Mouse (Mus musculus) gastrocnemius, postnatal 4 days (tissue): Measurements from ENCODE around the gene Cfdp1. TPM values are rescaled to one million over a fixed set of nuclear protein-coding genes. Genes with fewer than 3 reads are reported as not detected.

ENCODE experiments used
- DNase-seq, 2 experiments: peaks; one replicate each; pipeline ENCODE4 v3.0.0; 2021 to 2022; ENCODE audit warnings: low spot score in 2 of 2, mixed read lengths in 2 of 2
- total RNA-seq, 2 experiments: library from RNA; stranded (reverse); gene quantifications; 2 replicates each; pipeline ENCODE4 v1.2.3; 2021

The Cfdp1 gene
- total RNA-seq, 2 experiments from 2014 or later = 59.8 to 67.7 TPM

DNA sequence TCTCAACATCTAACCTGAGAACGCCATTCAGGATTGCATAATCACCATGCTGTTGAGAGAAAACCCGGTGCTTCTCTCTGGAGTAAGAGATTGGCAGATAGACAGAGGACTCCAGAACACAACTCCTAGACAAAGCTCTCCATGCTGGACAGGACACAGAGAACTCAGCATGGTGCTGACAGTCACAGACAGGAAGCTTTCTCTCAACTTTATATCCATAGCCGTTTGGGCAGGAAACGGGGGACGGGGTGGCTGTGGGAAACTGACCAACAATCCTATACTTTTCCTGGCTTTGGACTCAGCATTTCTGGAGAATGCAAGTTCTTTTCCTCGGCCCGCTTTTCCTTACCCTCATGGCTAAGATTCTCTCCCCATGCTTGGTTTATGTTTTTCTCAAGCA lies 51.8 kb downstream of the Cfdp1 start:
- no peak for DNase-seq

DNA sequence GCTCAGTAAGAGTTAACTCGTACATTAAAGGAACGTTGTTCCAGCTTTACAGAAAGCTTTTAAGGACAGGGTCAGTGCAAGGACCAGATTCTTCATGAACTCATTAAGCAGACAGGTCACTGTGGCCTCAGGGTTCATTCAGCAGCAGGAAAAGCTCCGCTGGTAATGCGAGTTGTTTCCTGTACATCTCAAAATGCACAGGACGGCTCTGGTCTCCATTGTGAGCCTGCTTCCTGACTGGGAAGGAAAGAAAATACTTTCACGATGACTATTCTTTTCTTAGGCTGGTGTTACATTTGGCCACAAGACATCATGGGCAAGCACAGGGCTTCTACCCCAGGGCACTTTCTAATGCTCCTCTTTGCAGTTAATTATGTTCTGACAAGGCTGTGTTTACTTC lies 52.6 kb downstream of the Cfdp1 start:
- no peak for DNase-seq

DNA sequence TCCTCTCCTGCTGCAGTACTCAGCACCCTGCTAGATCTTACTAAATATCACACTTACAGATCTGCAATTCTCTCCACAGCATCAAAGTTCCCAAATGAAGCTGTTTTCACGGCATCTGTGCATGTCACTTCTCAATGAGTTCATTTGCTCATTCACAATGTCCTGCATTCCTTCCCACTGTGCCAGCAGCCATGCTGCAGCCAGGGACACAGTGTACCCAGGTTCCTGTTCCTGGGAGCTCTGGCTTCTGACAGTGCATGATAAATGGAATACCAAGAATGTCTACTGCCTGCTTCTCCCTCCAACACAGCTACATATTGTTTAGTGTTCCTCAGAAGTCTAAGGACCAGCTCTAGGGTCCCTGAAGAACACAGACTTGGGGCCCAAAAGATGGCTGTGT lies 57.6 kb downstream of the Cfdp1 start:
- DNase-seq = no peak

DNA sequence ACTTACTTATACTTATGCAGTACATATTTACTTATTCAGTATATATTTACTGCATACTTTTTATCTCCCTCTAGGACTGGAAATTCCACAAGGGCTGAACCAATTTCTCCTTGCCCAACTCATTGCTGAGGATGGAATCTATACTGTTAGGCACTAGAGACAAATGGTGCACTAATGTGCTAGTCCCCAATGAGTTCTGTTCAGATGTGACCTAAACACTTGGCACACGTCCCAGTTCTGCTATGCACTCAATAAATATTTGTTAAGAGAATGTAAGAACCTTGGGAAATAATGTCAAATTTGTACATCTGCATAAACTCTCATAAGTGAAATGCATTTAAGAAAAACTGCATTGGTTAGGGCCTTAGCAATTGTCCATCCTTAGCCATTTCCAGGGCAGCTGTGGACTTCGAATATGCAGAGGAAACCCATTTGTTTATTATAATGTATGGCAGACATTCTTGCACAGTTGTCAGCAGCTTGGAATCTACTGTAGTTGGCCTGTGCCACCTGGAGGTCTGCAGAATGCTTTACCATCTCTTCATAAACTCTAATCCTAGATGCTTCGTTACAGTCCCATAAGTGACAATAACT lies 60.7 kb downstream of the Cfdp1 start:
- no peak for DNase-seq

DNA sequence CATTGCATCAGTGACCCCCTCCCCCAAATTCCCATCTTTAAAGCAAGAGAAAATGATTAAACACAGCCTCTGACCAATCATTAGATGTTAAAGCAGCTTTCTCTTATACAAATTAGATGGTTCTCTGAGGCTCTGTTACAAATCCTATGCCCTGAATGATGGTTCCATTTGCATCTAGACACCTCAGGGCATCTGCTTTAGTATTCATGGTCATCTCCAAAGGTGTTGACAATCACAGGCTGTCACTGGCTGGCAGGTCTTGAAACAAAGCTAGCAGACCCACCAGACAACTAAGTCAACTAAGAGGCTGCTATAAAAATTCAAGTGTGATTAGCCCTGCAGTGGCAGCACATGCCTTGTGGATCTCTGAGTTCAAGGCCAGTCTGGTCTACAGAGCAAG lies 64.5 kb downstream of the Cfdp1 start:
- DNase-seq = no peak

DNA sequence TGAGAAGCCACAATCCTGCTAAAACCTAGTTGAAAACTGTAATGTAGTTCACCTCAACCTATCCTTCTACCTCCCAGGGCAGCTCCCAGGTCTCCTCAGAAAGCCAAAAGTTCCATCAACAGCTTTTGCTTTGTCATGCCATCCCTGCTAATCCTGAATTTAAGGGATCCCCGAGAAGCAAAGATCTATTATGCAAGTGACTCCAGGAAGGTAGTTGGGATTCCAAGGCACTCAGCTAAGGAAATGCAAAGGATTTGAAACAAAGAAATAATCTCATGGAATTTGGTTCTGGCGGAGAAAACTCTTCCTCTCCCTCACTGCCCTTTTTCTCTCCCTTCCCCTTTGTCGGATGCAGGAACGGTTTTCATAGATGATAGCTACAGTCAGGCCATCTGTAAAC lies 64.9 kb downstream of the Cfdp1 start:
- DNase-seq = no peak

DNA sequence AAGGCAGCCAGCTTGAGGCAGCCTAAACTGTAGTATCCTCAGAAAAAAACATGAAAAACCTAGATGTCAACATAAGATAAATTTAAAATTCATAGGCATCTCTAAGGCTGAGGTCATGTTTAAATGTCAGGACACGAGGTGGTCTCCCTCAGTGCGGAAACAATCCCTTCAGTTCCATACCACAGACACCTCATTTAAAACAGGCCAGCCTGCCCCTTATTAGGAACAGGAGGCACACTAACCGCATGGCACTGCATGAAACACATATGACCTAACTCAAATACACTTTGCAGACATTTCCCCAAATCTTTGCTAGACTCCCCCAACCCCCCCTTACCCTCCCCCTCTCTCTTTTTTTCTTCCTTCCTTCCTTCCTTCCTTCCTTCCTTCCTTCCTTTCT lies 65.6 kb downstream of the Cfdp1 start:
- no peak for DNase-seq

DNA sequence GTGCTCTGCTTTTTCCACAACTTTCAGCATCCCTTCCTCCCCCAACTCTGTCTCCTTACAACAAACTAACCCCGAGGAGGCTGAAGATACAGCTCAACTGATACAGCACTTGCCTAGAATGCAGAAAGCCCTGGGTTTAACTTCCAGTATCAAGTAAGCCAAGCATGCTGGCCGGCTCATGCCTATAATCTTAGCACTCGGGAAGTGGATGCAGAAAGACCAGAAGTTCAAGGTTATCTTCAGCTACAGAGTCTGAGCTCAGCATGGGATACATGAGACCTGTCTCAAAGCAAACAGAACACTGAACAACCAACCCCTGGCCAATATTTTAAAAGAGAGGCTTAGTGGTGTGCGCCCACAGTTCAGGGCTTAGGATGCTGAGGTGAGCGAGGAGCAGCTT lies 66.0 kb downstream of the Cfdp1 start:
- no peak for DNase-seq

DNA sequence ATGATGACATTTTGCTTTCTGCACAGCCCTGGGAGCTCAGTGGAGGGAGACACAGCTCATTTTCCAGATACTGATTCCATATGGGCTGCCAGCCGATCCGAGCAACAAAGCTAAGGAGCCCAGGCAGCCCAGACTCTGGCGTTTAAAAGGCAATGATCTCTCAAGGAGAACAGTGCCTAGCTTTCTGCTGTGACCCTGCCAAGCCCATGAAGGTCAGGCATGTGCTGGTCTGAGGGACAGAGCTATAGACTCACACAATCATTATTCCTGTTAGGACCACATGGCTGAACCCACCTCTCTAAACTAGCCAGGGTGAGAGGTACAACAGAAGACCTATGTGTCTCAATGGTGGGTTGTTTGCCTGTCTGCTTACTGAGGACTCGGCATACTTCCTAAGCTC lies 66.4 kb downstream of the Cfdp1 start:
- no peak for DNase-seq

DNA sequence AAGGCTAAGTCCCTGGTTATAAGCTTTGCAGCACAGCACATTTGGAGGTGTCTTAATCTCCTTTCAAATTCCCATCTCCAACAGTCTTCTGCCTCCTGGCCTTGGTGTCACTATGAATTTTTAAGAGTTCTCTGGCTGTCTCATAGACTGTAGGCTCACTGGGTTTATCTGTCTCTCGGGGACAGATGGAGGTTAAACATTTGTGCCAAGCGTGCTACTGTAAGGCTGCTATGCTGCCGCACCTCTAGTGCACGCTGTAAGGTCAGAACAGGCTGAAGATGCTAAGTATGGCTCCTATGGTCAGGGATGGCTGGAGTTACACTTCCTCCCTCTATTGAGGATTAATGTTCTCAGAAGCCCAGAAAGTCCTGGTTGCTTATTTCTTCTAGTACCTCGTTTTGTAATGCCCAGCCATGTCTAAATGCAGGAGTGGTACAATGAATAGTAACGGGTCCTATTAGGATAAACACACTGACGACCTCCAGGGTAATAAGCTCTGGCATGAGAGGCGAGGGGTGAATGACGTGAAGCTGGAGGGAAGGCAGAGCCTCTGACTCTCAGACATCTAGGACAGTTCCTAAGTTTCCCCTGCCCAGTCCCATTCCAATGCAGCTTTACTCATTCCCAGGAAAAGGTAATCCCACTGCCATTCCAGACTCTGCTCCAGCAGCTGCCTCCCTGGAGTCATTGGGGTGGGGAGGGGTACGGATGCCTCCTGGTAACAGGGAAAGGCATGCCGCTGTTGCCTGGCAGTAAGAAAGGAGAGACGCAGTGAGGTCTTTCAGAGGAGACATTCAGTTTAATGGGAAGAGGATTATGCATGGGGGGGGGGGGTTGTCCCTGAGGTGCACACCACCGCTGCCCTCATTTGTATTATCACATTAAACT lies 67.1 kb downstream of the Cfdp1 start:
- no peak for DNase-seq

DNA sequence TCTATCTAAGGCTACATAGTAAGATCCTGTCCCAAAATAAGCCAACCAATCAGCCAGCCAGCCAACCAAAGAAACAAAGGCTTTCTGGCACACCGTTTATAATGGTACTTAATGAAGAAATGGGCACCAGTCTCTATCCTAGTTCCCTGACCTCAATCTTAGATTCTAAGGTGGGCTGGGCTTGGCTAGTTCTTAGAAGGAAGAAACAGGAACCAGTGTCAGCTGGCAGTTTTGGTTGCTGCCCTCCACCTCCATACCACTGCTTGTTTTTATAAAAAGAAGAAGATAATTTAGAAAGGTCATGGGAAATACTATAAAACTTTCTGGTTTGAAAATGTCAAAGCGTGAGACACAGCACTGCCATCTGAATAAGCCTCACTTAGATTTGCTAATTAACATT lies 68.0 kb downstream of the Cfdp1 start:
- DNase-seq = no peak

DNA sequence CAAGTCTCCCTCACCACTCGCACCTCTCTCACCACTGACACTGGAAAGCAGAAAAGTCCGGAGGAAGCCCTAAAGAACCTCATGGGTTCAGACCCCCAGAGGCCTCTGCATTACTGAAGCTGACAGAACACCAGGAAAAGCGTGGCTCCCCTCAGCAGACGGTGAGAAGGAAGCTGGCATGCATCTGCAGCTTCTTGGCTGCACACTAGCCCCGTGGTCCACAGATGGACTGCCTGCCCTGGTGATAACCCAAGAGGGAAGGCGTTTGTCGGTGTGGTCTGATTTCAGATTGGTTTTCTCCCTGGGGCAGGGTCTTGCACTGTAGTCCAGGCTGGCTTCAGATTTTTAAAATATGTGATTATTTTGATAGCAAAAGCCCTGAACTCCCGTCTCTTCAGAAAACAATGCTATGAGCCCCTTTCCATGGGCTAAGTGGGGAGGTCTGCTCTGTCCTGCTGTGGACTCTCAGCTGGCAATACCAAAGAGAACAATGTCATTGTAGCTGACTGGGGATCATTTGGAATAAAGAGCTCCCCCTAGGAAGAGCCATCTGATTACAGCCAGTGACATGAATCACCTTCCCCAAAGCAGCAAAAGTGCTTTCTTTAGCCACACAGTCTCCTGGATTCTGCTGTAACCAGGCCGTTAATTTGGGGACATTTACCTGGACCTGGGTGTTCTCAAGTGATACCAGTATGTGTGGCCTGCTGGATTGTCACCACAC lies 71.3 kb downstream of the Cfdp1 start:
- DNase-seq = no peak

DNA sequence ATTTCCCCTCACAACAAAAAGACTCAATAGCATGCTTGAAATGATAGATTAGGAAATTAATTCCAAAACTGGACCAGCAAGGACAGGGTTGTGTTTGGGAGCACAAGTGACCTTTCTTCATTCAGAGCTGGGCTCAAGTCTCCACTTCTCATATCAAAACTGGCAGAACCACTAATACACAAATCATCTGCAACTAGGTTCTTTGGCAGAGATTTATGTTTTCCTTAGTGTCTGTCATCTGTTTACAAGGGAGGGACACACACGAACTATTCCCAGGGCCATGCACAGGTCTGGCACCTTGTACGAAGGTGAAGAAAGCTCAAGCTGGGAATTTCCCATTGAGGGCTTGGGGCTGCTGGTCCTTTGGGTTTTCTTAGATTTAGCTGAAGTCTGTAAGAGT lies 71.9 kb downstream of the Cfdp1 start:
- DNase-seq = no peak

DNA sequence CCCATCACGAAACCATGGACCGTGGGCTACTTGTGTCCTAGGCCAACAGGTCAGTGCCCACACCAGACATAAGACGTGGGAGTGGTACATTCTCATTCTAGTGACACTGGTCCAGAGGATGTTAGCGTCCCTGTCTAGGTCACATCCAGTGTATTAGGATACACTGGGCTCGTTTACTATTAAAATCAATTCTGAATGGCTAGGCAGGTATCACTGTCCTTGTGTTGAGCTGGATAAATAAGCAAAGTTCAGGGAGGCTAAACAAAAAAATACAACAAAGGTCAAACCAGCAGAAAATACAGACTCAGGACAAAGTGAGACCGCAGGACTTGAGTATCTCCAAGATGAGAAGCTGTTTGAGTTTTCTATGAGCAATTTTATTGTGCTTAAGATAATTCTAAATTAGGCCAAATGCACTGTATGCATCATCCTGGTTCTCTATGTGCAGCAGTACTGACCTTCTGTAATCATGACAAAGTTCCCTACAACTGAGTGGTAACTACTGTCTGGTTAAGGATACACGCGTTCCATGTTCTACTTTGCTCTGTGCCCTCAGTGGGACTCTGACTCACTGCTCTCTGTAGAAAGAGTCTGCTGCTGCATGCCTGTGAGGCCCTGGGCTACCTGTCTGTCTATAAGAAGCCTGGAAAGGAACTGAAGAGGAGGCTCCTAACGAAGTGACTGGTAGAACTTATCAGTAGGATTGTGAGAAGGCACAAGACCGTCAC lies 73.2 kb downstream of the Cfdp1 start:
- no peak for DNase-seq

DNA sequence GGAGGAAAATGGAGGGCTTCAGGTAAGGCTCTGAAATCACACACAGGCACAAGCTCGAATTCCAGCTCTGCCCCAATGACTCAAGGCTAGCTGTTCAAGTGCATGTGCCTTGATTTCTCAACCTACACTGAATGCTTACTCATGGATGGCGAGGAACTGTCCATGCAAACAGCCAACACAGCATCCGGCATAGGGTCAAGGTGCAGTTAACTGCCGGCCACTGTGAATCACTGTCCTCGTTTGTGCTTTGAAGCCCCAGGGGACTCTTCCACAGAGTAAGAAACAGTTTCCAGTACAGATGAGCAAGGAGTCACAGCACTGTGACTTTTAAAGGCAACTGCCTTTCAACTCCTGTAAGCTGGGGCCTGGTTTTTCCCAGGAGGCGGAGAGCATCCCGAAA lies 74.4 kb downstream of the Cfdp1 start:
- no peak for DNase-seq

DNA sequence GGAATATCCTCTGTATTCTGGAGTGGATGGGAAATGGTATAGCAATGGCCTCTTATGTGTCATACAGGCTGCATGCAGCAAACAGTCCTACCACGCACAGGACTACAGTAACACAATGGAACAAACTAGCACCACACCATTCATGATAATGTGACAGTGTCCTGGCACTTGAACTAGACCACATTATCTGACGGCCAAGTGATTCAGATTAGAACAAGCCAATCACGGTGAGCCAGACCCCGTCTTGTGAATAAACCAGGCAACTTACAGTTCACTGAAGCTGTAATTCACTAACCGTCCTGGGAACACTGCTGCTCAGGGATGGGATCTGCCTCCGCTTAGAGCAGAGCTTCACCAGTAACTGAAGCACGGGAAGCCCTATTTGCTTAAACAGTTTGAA lies 75.3 kb downstream of the Cfdp1 start:
- no peak for DNase-seq

DNA sequence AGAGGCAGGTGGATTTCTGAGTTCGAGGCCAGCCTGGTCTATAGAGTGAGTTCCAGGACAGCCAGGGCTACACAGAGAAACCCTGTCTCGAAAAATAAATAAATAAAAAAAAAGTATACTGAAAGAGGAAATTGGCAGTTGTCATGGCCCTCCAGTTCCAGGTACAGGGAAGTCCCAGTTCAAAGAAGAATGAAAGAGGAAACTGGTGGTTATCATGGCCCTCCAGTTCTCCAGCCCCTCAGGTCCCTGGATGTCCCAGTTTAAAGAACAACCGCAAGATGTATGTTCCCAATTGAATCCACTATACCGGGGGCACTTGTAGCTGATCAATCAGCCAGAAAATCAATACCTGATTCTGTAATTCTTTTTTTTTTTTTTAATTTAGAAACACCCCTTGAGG lies 77.6 kb downstream of the Cfdp1 start:
- no peak for DNase-seq

DNA sequence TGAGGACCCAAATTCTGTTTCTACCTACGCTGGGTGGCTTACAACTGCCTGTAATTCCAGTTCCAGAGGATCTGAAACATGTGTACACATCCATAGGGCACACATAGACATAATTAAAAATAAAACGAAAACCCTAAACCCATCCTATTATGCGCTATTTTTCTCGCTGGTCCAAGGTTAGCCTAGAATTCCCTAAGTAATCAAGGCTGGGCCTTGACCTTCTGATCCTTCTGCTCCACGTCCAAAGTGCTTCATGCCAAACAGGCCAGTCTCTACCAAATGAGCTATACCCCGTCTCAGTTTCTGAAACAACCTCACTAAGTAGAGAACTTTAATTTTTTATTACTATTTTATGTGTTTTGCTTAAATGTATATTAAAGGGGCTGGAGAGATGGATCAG lies 78.3 kb downstream of the Cfdp1 start:
- DNase-seq = no peak

DNA sequence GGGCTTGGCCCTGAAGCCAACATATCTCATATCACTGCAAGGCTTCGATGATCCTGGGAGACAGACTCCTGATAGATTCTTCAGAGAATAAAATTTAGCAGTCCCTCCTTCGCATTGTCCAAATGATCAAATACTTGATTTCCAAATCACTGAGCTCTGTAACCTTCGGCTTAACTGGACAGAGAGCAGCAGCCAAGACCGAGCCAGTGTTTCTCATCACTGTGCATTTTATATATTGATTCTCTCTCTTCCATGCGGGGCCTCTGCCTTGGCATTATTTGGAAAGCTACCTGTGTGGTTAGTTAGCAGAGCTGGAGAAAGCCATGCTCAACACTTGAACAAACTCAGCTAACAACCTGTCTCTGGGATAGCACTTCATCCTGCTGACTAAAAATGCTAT lies 80.6 kb downstream of the Cfdp1 start:
- no peak for DNase-seq

DNA sequence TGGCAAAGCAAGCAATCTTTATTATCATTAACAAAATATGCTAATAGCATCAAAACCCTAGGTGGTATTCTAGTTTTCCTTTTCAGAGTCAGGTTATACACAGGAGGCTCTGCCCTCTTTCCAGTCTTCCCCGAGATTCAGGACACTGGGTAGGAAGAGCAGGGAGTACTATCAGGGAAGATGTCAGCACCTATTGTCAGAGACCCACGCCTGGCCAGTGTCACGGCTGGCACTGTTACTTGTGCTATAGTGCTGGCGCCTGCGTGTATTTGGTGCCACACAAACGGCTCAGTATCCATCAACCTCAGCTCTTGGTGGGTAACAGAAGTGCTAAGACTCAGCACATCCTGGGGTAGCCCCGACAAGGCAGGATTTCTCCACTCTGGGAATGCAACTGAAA lies 81.0 kb downstream of the Cfdp1 start:
- no peak for DNase-seq

DNA sequence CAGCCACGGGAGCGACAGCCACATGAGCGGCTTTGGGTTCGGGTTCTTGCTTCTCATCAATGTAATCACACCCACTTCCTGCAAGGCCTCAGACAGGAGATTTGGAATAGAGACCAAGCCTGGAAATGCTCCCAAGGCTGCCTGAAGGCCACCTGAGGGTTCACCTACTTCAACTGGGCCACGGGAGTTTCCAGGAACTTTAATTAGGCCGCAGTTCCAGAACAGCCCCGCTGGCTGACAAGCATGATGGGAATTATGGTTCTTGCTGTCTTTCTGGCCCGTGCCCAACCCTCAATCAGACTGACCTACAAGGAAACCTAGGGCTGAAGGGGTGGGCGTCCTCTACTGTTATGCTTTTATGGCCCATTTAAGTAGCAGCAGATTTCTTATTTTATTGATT lies 82.0 kb downstream of the Cfdp1 start:
- DNase-seq = no peak

DNA sequence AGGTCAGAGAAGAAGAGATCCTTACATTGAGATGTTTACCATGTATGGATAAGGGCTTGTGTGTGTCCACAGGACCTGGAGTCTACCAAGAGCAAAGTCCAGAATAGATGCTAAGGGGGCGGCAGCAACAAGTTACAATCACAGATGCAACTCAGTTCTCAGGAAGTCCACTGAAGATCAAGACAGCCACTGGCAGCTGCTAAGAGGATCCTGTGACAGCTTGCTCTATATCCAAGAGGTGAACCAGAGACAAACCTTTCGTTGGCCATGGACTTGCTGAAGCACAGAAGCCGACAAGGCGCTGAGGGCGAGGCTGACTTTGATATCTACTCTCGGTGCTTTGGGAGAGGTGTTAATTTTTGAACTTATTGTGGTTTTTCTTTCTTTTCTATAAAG lies 82.5 kb downstream of the Cfdp1 start:
- no peak for DNase-seq
